9 mouse cellular contexts compared by ENCODE assay signal in the genomic region with DNA sequence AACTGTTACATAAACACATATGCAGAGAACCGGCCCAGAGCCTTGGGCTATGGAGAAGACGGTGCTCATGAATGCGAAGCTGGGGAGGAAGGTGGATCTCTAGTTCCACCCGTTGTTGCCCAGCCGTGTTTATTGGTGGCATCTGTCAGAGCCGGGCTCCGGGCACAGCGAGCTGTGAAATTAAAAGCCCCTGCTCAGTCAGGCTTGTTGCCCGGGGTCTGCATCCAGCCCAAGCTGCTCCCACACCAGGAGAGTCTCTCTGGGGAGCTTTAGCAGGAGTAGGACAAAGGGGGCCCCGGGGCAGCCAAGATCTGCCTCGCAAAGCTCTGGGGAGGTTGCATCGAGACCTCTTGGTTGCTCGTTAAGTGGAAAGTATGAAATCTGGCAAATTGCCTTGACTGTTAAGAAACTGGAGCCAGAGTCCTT. TPM values are rescaled to one million over a fixed set of nuclear protein-coding genes. Genes with fewer than 3 reads are reported as not detected.
DNase-seq lines count a peak whose midpoint lies in the region; ATAC-seq and TF ChIP-seq lines count a peak whose summit lies in the region.
"Had no signal": no experiment of that assay in that cellular context is flagged by ENCODE, and none has a peak within 500 bp of the region (broad histone marks: within the 10 kb centered on the region; RNA-seq: fewer than 3 reads in every experiment).

No protein-coding gene starts in this region.

- DNase-seq in cerebellum, postnatal 14 days, result peak; percentile 41 to 43
- no peak for DNase-seq in cerebellum, adult 18-20 months
- peak; percentile 87 for DNase-seq in brain, embryonic 14.5 days (ENCODE audit: low read depth)
- DNase-seq in lung, postnatal 36 days, result peak; percentile 48
- no peak for DNase-seq in heart, adult 8-10 months (ENCODE audit: low spot score)
- DNase-seq in embryo, embryonic 11 days, result no peak

- peak overlapping the region; percentile 47; the same call in 1 of the 2 replicates for H3K4me2 ChIP-seq in hindbrain, embryonic 15.5 days

- no peak overlapping the region for H3K4me3 ChIP-seq in hindbrain, embryonic 15.5 days

- H3K9ac ChIP-seq in hindbrain, embryonic 15.5 days, result 0 out of 2 replicates have a peak overlapping the region, but pooled peaks have one; percentile 17

- H3K36me3 ChIP-seq in hindbrain, embryonic 15.5 days, result no peaks in the 10 kb centered on the region

- peak; percentile 68 for ATAC-seq in hindbrain, embryonic 15.5 days (ENCODE audit: low FRiP score, low read depth)
- no peak for ATAC-seq in monocyte, adult 5-6 weeks (replicated peaks; ENCODE audit: insufficient number of reproducible peaks, low FRiP score, low TSS enrichment, poor library complexity, severe bottlenecking)

- WGBS in hindbrain, embryonic 15.5 days, result 27% methylated on average over 13 of the region's 13 CpGs

- TF ChIP-seq CTCF in brain, embryonic 14.5 days (IDR thresholded peaks at IDR 0.05; ENCODE audit: borderline replicate concordance, extremely low read depth, insufficient read depth, insufficient read length), result no peak

- H3K27me3 ChIP-seq in hindbrain, embryonic 15.5 days, result no peaks in the 10 kb centered on the region

- peak overlapping the region; percentile 73 for H3K27ac ChIP-seq in hindbrain, embryonic 15.5 days (replicated peaks)
- H3K27ac ChIP-seq: heart, embryonic 10.5 days had no signal

- H3K9me3 ChIP-seq in hindbrain, embryonic 15.5 days, result no peaks in the 10 kb centered on the region
- H3K9me3 ChIP-seq: heart, embryonic 10.5 days had no signal

- no peak for TF ChIP-seq POLR2A in brain, embryonic 14.5 days (IDR thresholded peaks at IDR 0.05; ENCODE audit: borderline replicate concordance, extremely low read depth, insufficient read depth, insufficient read length, poor library complexity, severe bottlenecking)

- peaks cover 23% of the 10 kb centered on the region for H3K4me1 ChIP-seq in hindbrain, embryonic 15.5 days (replicated peaks)

RNA-seq across cellular contexts. Expression of a gene that starts 22.2 kb away (rescaled TPM):
- polyA plus RNA-seq in brain, embryonic 14.5 days (2012; rRNA removed), result 9.3 and 11.0 TPM in 2 replicates
- 16.7 and 19.3 TPM in 2 replicates for polyA plus RNA-seq in hindbrain, embryonic 15.5 days (2015; fragmentation: Nextera tagmentation; extraction: Ambion mirVana)
- total RNA-seq in monocyte, adult 5-6 weeks (2017), result 18.8 to 40.6 TPM (median 30.1 TPM) in 3 replicates
- 1 to 10 TPM in 1 of 4 experiments, under 1 TPM in 3; 0.38 to 1.7 (median 0.68) TPM for total RNA-seq in heart, adult 8-10 months (2022)

RNA-seq across cellular contexts. Expression of a gene that starts 31.7 kb away (rescaled TPM):
- 7.3 and 21.0 TPM in 2 replicates for polyA plus RNA-seq in brain, embryonic 14.5 days (2012; rRNA removed)
- polyA plus RNA-seq in hindbrain, embryonic 15.5 days (2015; fragmentation: Nextera tagmentation; extraction: Ambion mirVana), result 10.9 and 11.7 TPM in 2 replicates
- 2.4 to 15.3 TPM (median 3.2 TPM) in 3 replicates for total RNA-seq in monocyte, adult 5-6 weeks (2017)
- 10 to 100 TPM; 14.3 to 21.5 (median 18.2) TPM for total RNA-seq in heart, adult 8-10 months (2022)

RNA-seq across cellular contexts. Expression of a gene that starts 42.1 kb away (rescaled TPM):
- polyA plus RNA-seq in brain, embryonic 14.5 days (2012; rRNA removed), result 13.9 and 16.0 TPM in 2 replicates
- 17.9 and 20.7 TPM in 2 replicates for polyA plus RNA-seq in hindbrain, embryonic 15.5 days (2015; fragmentation: Nextera tagmentation; extraction: Ambion mirVana)
- total RNA-seq in monocyte, adult 5-6 weeks (2017), result 0.67 to 3.5 TPM (median 2.0 TPM) in 3 replicates
- total RNA-seq in heart, adult 8-10 months (2022), result 10 to 100 TPM in 1 of 4 experiments, 1 to 10 TPM in 3; 7.7 to 10.7 (median 8.4) TPM

RNA-seq across cellular contexts. Expression of a gene that starts 58.9 kb away (rescaled TPM):
- 36.2 and 41.2 TPM in 2 replicates for polyA plus RNA-seq in brain, embryonic 14.5 days (2012; rRNA removed)
- polyA plus RNA-seq in hindbrain, embryonic 15.5 days (2015; fragmentation: Nextera tagmentation; extraction: Ambion mirVana), result 75.3 and 75.7 TPM in 2 replicates
- 16.7 to 38.7 TPM (median 18.9 TPM) in 3 replicates for total RNA-seq in monocyte, adult 5-6 weeks (2017)
- 10 to 100 TPM; 11.7 to 16.6 (median 13.8) TPM for total RNA-seq in heart, adult 8-10 months (2022)

Comparison
In these comparisons a context has a peak if more than half of its experiments do, and no peak if none do; other contexts are left out.
1. DNase-seq: peak in cerebellum, postnatal 14 days (2 of 2), brain, embryonic 14.5 days (single experiment) and lung, postnatal 36 days (single experiment); none in cerebellum, adult 18-20 months (0 of 2), heart, adult 8-10 months (single experiment) and embryo, embryonic 11 days (single experiment).